Mouse (Mus musculus) left cerebral cortex, adult 2 months (tissue): Measurements from ENCODE around the gene Olfr325. TPM values are rescaled to one million over a fixed set of nuclear protein-coding genes. Genes with fewer than 3 reads are reported as not detected.

ENCODE experiments used
- DNase-seq, 2 experiments: peaks; one replicate each; pipeline ENCODE4 v3.0.0; 2021 to 2022; ENCODE audit warnings: low spot score in 2 of 2, mixed read lengths in 1 of 2; ENCODE audit errors: extremely low spot score in 1 of 2
- H3K27ac ChIP-seq: fragments of 200-600 bp; 2 replicates; pipeline ENCODE4 v1.8.1; 2022
- H3K4me3 ChIP-seq: fragments of 200-600 bp; 2 replicates; pipeline ENCODE4 v1.8.1; 2022
- CTCF ChIP-seq: fragments of 200-600 bp; IDR thresholded peaks from 2 replicates; pipeline ENCODE4 v1.8.1; 2022; ENCODE audit warnings: antibody characterized with exemption, mild to moderate bottlenecking, moderate library complexity
- intact Hi-C: fragments of 180-260 bp; cut with DNase I; formaldehyde crosslinking; loops from one replicate; pipeline ENCODE4 v1.15.1; 2025
- total RNA-seq, 2 experiments: library from RNA; stranded (reverse); gene quantifications; 2 replicates each; pipeline ENCODE4 v1.2.3; 2021

Gene Olfr325
- total RNA-seq, 2 experiments from 2014 or later = not detected

DNA sequence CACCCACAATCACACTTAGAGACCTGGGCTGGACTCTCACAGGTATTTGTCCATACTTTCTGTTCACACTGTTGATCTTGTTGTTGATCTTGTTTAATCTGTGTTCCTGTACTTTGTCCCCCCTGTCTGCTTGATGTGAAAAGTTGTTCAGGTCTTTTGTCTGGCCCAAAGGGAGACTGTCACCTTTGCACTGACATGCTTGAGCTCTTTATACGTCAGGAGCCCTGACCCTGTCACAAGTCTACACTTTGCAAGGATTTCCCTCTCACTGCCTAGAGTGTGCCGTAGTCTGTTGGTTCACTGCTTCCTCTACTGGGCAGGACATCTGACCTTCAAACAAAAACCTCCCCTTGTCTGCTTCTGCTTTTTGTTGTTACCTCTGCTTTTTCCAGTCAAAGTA, 27.2 kb downstream of the Olfr325 start:
- no peak for TF ChIP-seq CTCF
- DNase-seq = no peak
- Histone ChIP-seq H3K27ac (no peak overlapping the region), H3K4me3 (no peak overlapping the region)
- intact Hi-C loops = no loop called here

- H3K4me3 ChIP-seq = no peak overlapping the region
- intact Hi-C loops = no loop called here
- no peak for TF ChIP-seq CTCF
- DNase-seq = no peak
- no peak overlapping the region for H3K27ac ChIP-seq
These were observed 27.7 kb downstream of the Olfr325 start for GRCm38 (mm10) chr11:58605228-58605627.

- no peak for TF ChIP-seq CTCF
- H3K27ac ChIP-seq = no peak overlapping the region
- DNase-seq = no peak
- no peak overlapping the region for H3K4me3 ChIP-seq
- intact Hi-C loops = no loop called here
These were observed 28.8 kb downstream of the Olfr325 start for GRCm38 (mm10) chr11:58606177-58606919.

DNA sequence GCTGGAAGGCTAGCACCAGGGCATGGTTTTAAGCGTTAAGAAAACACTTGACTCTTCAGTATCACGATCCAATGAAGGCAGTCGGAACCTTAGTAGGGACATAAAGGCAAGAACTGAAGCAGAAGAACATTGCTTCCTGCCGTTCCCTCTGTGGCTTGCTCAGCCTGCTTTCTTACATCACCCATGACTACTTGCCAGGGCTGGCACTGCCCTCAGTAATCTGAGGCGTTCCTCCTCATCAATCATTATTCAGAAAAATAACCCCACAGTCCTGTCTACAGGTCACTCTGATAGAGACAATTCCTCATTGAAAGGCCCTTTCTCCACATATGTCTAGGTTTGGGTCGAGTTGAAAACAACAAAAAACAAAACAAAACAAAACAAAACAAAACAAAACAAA, 29.5 kb downstream of the Olfr325 start:
- intact Hi-C loops = no loop called here

DNA sequence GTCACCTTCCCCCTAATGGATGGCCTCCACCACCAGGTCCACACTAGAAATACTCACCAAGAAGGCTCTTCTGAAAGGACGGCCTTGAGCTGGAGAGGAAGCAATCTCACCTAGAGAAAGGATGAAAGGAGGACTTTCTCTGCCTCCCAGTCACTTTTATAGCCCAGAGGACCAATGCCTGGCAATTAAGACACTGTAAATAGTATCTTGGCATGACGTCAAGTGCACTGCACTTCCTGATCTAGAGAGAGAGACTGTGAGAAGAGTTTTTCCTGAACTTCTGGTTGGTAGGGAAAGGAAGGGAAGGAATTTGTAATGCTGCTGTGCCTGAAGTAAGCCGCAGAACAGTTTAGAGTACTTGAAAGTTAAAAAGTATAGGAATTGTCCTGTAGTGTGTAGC, 35.8 kb downstream of the Olfr325 start:
- no peak for DNase-seq
- no peak overlapping the region for H3K27ac ChIP-seq
- no peak overlapping the region for H3K4me3 ChIP-seq
- no peak for TF ChIP-seq CTCF
- intact Hi-C loops = no loop called here

More for the DNA sequence above, 29.5 kb downstream of the Olfr325 start:
- no peak for TF ChIP-seq CTCF
- no peak for DNase-seq
- Histone ChIP-seq H3K27ac (no peak overlapping the region), H3K4me3 (no peak overlapping the region)

- TF ChIP-seq CTCF = no peak
- Histone ChIP-seq H3K27ac (no peak overlapping the region), H3K4me3 (no peak overlapping the region)
- intact Hi-C loops = no loop called here
- DNase-seq = no peak
These were observed 37.0 kb downstream of the Olfr325 start for GRCm38 (mm10) chr11:58614526-58614925.

- DNase-seq = no peak
- no peak within 1 kb of the TSS for H3K27ac ChIP-seq
- intact Hi-C loops = no loop called here
- no peak for TF ChIP-seq CTCF
- no peak within 1 kb of the TSS for H3K4me3 ChIP-seq
These were observed 38.4 kb downstream of the Olfr325 start, which contains the start of gene 2210407C18Rik for GRCm38 (mm10) chr11:58615975-58616374. 2210407C18Rik (minus strand) TSS chr11:58616075.

- no peak for TF ChIP-seq CTCF
- Histone ChIP-seq H3K4me3 (no peak overlapping the region), H3K27ac (no peak overlapping the region)
- intact Hi-C loops = no loop called here
- DNase-seq = no peak
These were observed 40.8 kb downstream of the Olfr325 start for GRCm38 (mm10) chr11:58618369-58618768.

DNA sequence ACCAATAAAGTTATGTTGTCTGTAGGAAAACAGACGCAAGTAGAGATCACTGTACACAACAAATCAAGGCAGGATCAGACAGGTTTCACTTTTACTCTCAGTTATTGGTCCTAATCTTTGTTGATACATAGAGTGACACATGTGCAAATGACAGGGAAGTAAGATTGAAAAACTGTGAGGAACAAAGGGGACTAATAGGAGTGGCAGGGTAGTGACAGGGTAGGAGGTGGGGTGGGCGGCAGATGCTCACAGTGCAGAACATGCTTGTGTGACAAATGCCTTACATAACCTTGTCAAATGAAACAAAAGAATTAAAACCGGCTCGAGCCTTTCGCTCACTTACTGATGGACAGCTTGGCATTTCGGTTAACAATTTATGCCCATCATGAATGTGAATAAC, 41.3 kb downstream of the Olfr325 start:
- no peak overlapping the region for H3K4me3 ChIP-seq
- no peak for DNase-seq
- intact Hi-C loops = no loop called here
- no peak overlapping the region for H3K27ac ChIP-seq
- no peak for TF ChIP-seq CTCF

- no peak for DNase-seq
- no peak overlapping the region for H3K27ac ChIP-seq
- intact Hi-C loops = no loop called here
- no peak overlapping the region for H3K4me3 ChIP-seq
- TF ChIP-seq CTCF = no peak
These were observed 48.6 kb downstream of the Olfr325 start for GRCm38 (mm10) chr11:58626146-58626545.

DNA sequence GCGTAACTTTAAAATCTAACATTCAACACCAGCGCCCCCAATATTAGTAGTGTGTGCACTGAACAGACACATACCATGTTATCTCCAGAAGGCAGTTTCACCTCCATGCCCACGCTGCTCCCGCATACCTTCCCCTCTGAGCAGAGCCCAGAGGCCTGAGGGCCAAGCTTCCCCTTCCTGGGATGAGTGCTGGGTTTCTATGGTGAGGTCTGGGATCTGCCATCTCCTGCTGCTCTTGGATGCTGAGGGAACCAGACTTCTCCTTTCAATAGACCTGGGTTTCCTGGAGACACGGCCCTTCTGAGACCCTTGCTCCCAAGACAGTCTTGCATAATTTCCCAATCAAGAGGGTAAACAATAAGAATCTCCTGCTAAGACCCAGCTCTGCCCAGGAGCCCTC, 52.9 kb downstream of the Olfr325 start, which contains the start of gene Olfr323:
Gene Olfr323, minus strand, starts transcription at position 101 of the 400 bp plus-strand sequence.
- intact Hi-C loops = no loop called here
- no peak for DNase-seq
- no peak for TF ChIP-seq CTCF
- no peak within 1 kb of the TSS for H3K4me3 ChIP-seq
- H3K27ac ChIP-seq = no peak within 1 kb of the TSS

Other genes starting within 250 kb of the Olfr325 start
- gene Zfp672, start 247.4 kb upstream of the Olfr325 start, total RNA-seq = 10 to 100 TPM; 46.2 to 49.7 TPM
- gene Sh3bp5l, start 247.0 kb upstream of the Olfr325 start, total RNA-seq = 10 to 100 TPM; 53.5 to 59.2 TPM
- not detected for gene Lypd8, start 198.7 kb upstream of the Olfr325 start, total RNA-seq
- not detected for gene 1810065E05Rik, start 156.6 kb upstream of the Olfr325 start, total RNA-seq
- gene Gm12253, start 145.2 kb upstream of the Olfr325 start, total RNA-seq = not detected
- gene Lypd9, start 124.8 kb upstream of the Olfr325 start, total RNA-seq = not detected
- not detected for gene Olfr30, start 115.5 kb upstream of the Olfr325 start, total RNA-seq
- not detected for gene Olfr332, start 85.2 kb upstream of the Olfr325 start, total RNA-seq
- not detected for gene Olfr331, start 75.2 kb upstream of the Olfr325 start, total RNA-seq
- not detected for gene Olfr330, start 42.9 kb upstream of the Olfr325 start, total RNA-seq
- gene Olfr329-ps, start 31.3 kb upstream of the Olfr325 start, total RNA-seq = not detected
- gene Olfr328, start 22.1 kb upstream of the Olfr325 start, total RNA-seq = under 1 TPM; 0.12 to 0.27 TPM
- not detected for gene Olfr224, start 7.2 kb upstream of the Olfr325 start, total RNA-seq
- gene Olfr324, start 17.4 kb downstream of the Olfr325 start, total RNA-seq = not detected
- gene 2210407C18Rik, start 38.3 kb downstream of the Olfr325 start, total RNA-seq = not detected
- gene Olfr323, start 52.8 kb downstream of the Olfr325 start, total RNA-seq = not detected
- gene Trim58, start 62.7 kb downstream of the Olfr325 start, total RNA-seq = not detected
- not detected for gene Olfr322, start 81.1 kb downstream of the Olfr325 start, total RNA-seq
- gene Olfr320, start 103.4 kb downstream of the Olfr325 start, total RNA-seq = not detected
- gene Olfr319, start 121.4 kb downstream of the Olfr325 start, total RNA-seq = not detected
- not detected for gene Olfr318, start 146.3 kb downstream of the Olfr325 start, total RNA-seq
- gene Olfr317, start 161.5 kb downstream of the Olfr325 start, total RNA-seq = under 1 TPM in 1 of 2 experiments, not detected in 1; 0.23 TPM
- 1 to 10 TPM; 1.2 to 1.4 TPM for gene Olfr316, start 175.0 kb downstream of the Olfr325 start, total RNA-seq
- gene Olfr315, start 195.5 kb downstream of the Olfr325 start, total RNA-seq = not detected
- gene Olfr314, start 205.2 kb downstream of the Olfr325 start, total RNA-seq = not detected
- gene Fam183b, start 224.2 kb downstream of the Olfr325 start, total RNA-seq = 1 to 10 TPM; 1.4 to 3.5 TPM
- gene Olfr313, start 237.3 kb downstream of the Olfr325 start, total RNA-seq = not detected